Mouse (Mus musculus) ES-Bruce4 (cell line): ENCODE measurements around the gene Dazl.

Experiments used
- CTCF ChIP-seq: IDR thresholded peaks from one replicate; pipeline ENCODE4 v1.8.1; 2011; ENCODE audit warnings: low read depth, low read length
- POLR2A ChIP-seq: IDR thresholded peaks from one replicate; pipeline ENCODE4 v1.8.1; 2011; ENCODE audit warnings: low read length; ENCODE audit not compliant: insufficient read depth

DNA sequence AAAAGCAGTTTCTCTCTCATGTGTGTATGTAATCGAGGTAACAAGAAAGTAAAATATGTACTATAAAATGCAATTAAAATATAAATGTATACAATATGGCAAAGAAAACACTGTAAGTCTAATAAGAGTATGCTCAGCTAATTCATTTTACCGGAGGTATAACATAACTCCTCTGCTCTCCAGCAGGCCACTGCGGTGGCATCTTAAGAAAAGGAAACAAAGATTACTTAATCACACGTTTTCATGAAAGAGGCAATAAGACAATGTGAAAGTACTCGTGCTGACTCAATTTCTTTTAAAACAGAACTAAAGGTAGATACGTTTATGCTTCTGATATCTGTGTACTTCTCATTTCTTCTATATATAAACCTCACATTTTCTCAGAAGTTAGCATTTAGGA lies 8.6 kb downstream of the Dazl start:
- no peak for TF ChIP-seq POLR2A
- no peak for TF ChIP-seq CTCF
